Mouse (Mus musculus): Measurements from ENCODE around the gene Pik3cg. TPM values are rescaled to one million over a fixed set of nuclear protein-coding genes. Genes with fewer than 3 reads are reported as not detected.

Gene Pik3cg
- polyA plus RNA-seq, 1 experiment: 2.2 TPM

DNA sequence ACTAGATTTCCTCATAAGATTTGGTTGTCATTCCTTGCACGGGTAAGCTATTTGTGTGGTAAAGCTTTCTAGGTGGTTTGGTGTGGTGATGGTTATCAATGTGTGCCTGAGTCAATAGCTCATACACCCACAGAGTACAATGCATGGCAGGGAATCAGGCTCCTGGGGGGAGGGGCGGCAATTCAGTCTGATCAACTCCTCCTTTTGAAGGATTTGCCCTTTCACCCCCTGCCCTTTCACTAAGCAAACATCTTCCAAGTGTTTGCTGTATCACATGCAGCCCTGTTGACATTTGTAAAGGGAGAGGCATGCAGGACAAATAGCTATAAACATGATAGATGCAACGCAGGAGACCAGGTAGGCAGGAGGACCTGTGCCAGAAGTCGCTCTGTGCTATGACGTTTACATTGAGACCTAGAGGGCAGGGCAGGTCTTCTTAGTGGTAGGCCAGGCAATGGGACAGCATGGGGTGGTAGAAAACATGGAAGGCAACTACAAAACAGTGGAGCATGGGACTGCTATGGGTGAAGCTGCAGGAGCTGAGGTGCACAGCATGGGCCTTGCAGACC, 20.7 kb downstream of the Pik3cg start:
- no peaks in the 10 kb centered on the region for H3K4me1 ChIP-seq (ENCODE audit: control insufficient read depth, insufficient read depth, low read length)
- H3K4me3 ChIP-seq (ENCODE audit: insufficient read depth, low read length): no peak overlapping the region
- no peak for TF ChIP-seq POLR2A (IDR thresholded peaks at IDR 0.05; ENCODE audit: extremely low read depth, insufficient read depth, low read length)
- TF ChIP-seq CTCF (IDR thresholded peaks at IDR 0.05; ENCODE audit: extremely low read depth, insufficient read depth, low read length): no peak
- H3K27ac ChIP-seq (ENCODE audit: insufficient read depth, low read length): no peak overlapping the region

GRCm38 (mm10) chr12:32186627-32187255, 21.7 kb downstream of the Pik3cg start:
- no peak overlapping the region for H3K4me3 ChIP-seq (ENCODE audit: insufficient read depth, low read length)
- no peaks in the 10 kb centered on the region for H3K4me1 ChIP-seq (ENCODE audit: control insufficient read depth, insufficient read depth, low read length)
- H3K27ac ChIP-seq (ENCODE audit: insufficient read depth, low read length): no peak overlapping the region
- TF ChIP-seq CTCF (IDR thresholded peaks at IDR 0.05; ENCODE audit: extremely low read depth, insufficient read depth, low read length) (no peak), POLR2A (IDR thresholded peaks at IDR 0.05; ENCODE audit: extremely low read depth, insufficient read depth, low read length) (no peak)

DNA sequence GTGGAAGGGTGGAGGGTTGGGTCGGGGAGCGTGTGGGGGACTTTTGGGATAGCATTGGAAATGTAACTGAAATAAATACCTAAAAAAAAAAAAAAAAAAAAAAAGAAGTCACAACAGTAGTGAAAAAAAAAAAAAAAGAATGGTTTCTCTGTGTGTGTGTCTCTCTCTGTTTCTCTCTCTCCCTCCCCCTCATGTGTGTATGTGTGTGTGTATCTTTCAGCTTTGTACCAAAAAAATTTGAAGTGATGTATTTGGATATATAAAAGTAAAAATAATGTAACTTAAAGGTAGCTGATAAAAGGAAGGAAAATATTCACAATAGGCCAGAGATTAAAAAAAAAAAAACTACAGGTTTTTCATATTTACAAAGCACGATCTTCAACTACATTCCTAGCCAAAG, 23.6 kb downstream of the Pik3cg start:
- Histone ChIP-seq H3K4me3 (ENCODE audit: insufficient read depth, low read length) (no peak overlapping the region), H3K27ac (ENCODE audit: insufficient read depth, low read length) (no peak overlapping the region), H3K4me1 (ENCODE audit: control insufficient read depth, insufficient read depth, low read length) (no peaks in the 10 kb centered on the region)
- TF ChIP-seq CTCF (IDR thresholded peaks at IDR 0.05; ENCODE audit: extremely low read depth, insufficient read depth, low read length): no peak
- no peak for TF ChIP-seq POLR2A (IDR thresholded peaks at IDR 0.05; ENCODE audit: extremely low read depth, insufficient read depth, low read length)

GRCm38 (mm10) chr12:32183584-32183983, 24.9 kb downstream of the Pik3cg start:
- Histone ChIP-seq H3K4me3 (ENCODE audit: insufficient read depth, low read length) (no peak overlapping the region), H3K4me1 (ENCODE audit: control insufficient read depth, insufficient read depth, low read length) (no peaks in the 10 kb centered on the region), H3K27ac (ENCODE audit: insufficient read depth, low read length) (no peak overlapping the region)
- TF ChIP-seq POLR2A (IDR thresholded peaks at IDR 0.05; ENCODE audit: extremely low read depth, insufficient read depth, low read length): no peak
- TF ChIP-seq CTCF (IDR thresholded peaks at IDR 0.05; ENCODE audit: extremely low read depth, insufficient read depth, low read length): no peak

GRCm38 (mm10) chr12:32182632-32183419, 25.6 kb downstream of the Pik3cg start:
- no peak overlapping the region for H3K27ac ChIP-seq (ENCODE audit: insufficient read depth, low read length)
- H3K4me1 ChIP-seq (ENCODE audit: control insufficient read depth, insufficient read depth, low read length): no peaks in the 10 kb centered on the region
- TF ChIP-seq CTCF (IDR thresholded peaks at IDR 0.05; ENCODE audit: extremely low read depth, insufficient read depth, low read length): no peak
- TF ChIP-seq POLR2A (IDR thresholded peaks at IDR 0.05; ENCODE audit: extremely low read depth, insufficient read depth, low read length): no peak
- no peak overlapping the region for H3K4me3 ChIP-seq (ENCODE audit: insufficient read depth, low read length)

DNA sequence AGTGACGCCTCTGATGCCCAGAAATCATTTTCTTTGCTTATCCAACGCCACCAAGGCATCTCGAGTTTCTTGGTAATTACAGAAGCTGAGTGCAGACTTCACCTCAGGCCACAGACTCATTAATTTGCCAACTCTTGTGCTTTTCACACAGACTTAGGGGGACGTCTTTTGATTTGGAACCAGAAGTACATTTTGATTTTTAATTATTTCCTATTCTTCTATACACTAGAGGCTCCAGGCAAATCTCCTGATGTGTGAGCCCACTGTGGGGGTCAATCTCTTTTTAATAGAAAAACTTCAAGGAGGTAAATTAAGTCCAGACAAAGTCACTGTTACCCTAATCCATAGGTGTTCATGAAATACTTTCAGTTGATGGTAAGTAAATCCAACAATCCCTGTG, 26.6 kb downstream of the Pik3cg start:
- no peaks in the 10 kb centered on the region for H3K4me1 ChIP-seq (ENCODE audit: control insufficient read depth, insufficient read depth, low read length)
- TF ChIP-seq CTCF (IDR thresholded peaks at IDR 0.05; ENCODE audit: extremely low read depth, insufficient read depth, low read length) (no peak), POLR2A (IDR thresholded peaks at IDR 0.05; ENCODE audit: extremely low read depth, insufficient read depth, low read length) (no peak)
- H3K4me3 ChIP-seq (ENCODE audit: insufficient read depth, low read length): no peak overlapping the region
- no peak overlapping the region for H3K27ac ChIP-seq (ENCODE audit: insufficient read depth, low read length)

GRCm38 (mm10) chr12:32174437-32174836, 34.0 kb downstream of the Pik3cg start:
- TF ChIP-seq CTCF (IDR thresholded peaks at IDR 0.05; ENCODE audit: extremely low read depth, insufficient read depth, low read length) (no peak), POLR2A (IDR thresholded peaks at IDR 0.05; ENCODE audit: extremely low read depth, insufficient read depth, low read length) (no peak)
- Histone ChIP-seq H3K4me1 (ENCODE audit: control insufficient read depth, insufficient read depth, low read length) (no peaks in the 10 kb centered on the region; the same call in 1 of the 2 replicates), H3K4me3 (ENCODE audit: insufficient read depth, low read length) (no peak overlapping the region), H3K27ac (ENCODE audit: insufficient read depth, low read length) (no peak overlapping the region)

DNA sequence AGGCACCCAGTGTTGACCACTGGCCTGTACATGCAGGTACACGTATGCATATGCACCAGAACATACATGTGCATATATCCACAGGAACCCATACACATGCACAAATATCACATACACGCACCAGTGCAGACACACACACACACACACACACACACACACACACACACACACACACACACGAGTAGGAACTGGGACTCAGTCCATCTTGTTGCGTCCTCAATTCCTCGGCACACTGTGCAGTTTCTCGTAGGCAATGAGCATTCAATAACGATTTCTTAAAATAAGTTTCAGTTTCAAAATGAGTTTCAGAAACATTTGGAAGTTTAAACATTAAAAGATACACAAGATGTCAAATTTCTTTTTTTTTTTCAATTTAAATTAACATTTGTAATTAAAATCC, 35.6 kb downstream of the Pik3cg start:
- H3K4me3 ChIP-seq (ENCODE audit: insufficient read depth, low read length): no peak overlapping the region
- no peak overlapping the region for H3K27ac ChIP-seq (ENCODE audit: insufficient read depth, low read length)
- H3K4me1 ChIP-seq (ENCODE audit: control insufficient read depth, insufficient read depth, low read length): no peaks in the 10 kb centered on the region; the same call in 1 of the 2 replicates

GRCm38 (mm10) chr12:32169164-32169563, 39.3 kb downstream of the Pik3cg start:
- no peak overlapping the region for H3K4me3 ChIP-seq (ENCODE audit: insufficient read depth, low read length)
- H3K27ac ChIP-seq (ENCODE audit: insufficient read depth, low read length): no peak overlapping the region
- TF ChIP-seq POLR2A (IDR thresholded peaks at IDR 0.05; ENCODE audit: extremely low read depth, insufficient read depth, low read length): no peak
- H3K4me1 ChIP-seq (ENCODE audit: control insufficient read depth, insufficient read depth, low read length): no peaks in the 10 kb centered on the region

More for the DNA sequence above, 35.6 kb downstream of the Pik3cg start:
- TF ChIP-seq CTCF (IDR thresholded peaks at IDR 0.05; ENCODE audit: extremely low read depth, insufficient read depth, low read length): no peak
- TF ChIP-seq POLR2A (IDR thresholded peaks at IDR 0.05; ENCODE audit: extremely low read depth, insufficient read depth, low read length): no peak

DNA sequence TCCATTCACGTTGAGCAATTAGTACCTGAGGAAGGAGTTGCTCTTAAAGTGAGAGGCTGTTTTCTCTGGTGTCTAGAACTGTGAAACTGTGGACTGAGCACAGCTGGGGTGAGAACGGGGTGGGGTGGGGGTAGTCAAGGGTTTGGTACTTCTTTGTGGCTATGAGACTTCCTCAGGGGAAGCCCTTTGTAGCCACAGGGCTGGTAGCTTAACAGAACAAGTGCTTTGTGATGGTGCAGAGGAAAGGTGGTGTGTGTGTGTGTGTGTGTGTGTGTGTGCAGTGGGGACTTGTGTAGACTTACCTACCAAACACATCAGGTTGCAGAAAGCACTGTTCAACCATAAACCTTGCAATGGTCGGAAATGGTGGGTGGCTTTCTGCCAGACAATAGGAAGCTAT, 39.7 kb downstream of the Pik3cg start:
- no peaks in the 10 kb centered on the region for H3K4me1 ChIP-seq (ENCODE audit: control insufficient read depth, insufficient read depth, low read length)
- no peak for TF ChIP-seq POLR2A (IDR thresholded peaks at IDR 0.05; ENCODE audit: extremely low read depth, insufficient read depth, low read length)
- TF ChIP-seq CTCF (IDR thresholded peaks at IDR 0.05; ENCODE audit: extremely low read depth, insufficient read depth, low read length): no peak
- no peak overlapping the region for H3K27ac ChIP-seq (ENCODE audit: insufficient read depth, low read length)
- no peak overlapping the region for H3K4me3 ChIP-seq (ENCODE audit: insufficient read depth, low read length)
